Mouse (Mus musculus): ENCODE results near the gene Ranbp3l. TPM values are rescaled to one million over a fixed set of nuclear protein-coding genes. Genes with fewer than 3 reads are reported as not detected.
A peak's percentile ranks its signal among the peaks of the same experiment; 100 is the strongest.

Gene Ranbp3l
- total RNA-seq (2021), result not detected
- 0.04 TPM in 1 of 2 replicates, not detected in the other for polyA plus RNA-seq (2012; rRNA removed)
- long read RNA-seq, result 0 reads

DNA sequence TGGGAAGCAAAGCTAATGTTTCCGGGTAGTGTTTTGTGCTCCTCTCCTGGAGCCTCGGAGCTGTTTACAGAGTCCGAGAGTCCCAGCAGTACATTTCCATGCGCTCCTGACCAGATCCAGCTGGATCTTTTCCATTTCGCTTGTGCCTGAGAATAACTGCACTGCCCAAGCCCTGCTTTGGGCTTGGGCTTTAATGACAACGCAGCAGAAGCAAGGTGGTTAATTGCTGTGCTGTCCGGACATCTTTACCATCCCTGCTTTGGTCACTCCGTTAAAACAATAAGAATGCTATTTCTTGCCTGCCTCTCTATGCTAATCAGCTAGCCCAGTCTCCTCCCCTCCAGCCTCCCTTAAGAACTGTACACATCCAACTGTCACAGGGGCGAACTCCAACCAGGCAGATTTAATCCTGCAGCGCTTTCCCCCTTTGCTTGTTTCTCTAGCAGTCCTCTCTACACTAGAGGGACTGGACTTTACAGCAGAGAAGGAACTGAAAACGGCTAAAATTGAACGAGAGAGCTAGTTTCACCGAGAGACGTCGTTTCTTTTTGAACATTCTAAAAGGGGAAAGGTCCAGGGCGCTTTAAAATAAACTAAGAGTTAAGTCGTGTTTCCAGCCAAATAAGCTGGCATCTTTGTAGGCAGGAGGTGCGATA, at the start of gene Ranbp3l:
Gene Ranbp3l, plus strand, starts transcription at position 377 of the 656 bp plus-strand sequence.
- Histone ChIP-seq H3K79me2 (replicated peaks; ENCODE audit: control insufficient read depth, insufficient read depth, low read length) (no peaks in the 10 kb centered on the region), H3K9ac (ENCODE audit: low read depth, low read length) (no peak within 1 kb of the TSS), H3K4me3 (no peak within 1 kb of the TSS), H3K27me3 (ENCODE audit: control insufficient read depth, insufficient read depth, low read length) (no peaks in the 10 kb centered on the region), H3K36me3 (ENCODE audit: control insufficient read depth, insufficient read depth, low read length) (no peaks in the 10 kb centered on the region), H3K27ac (no peak within 1 kb of the TSS), H3K4me1 (ENCODE audit: control insufficient read depth, insufficient read depth, low read length) (no peaks in the 10 kb centered on the region)
- TF ChIP-seq CTCF (IDR thresholded peaks at IDR 0.05) (no peak), POLR2A (IDR thresholded peaks at IDR 0.05; ENCODE audit: insufficient read depth, low read depth, low read length) (no peak), EP300 (IDR thresholded peaks at IDR 0.05; ENCODE audit: insufficient read depth, low read depth, low read length) (no peak)
- 54% methylated on average over 18 of the region's 18 CpGs for WGBS
- intact Hi-C loops (cut with DNase I), result no loop called here
- DNase-seq, result peak in 1 of 2 experiments; percentile 19

DNA sequence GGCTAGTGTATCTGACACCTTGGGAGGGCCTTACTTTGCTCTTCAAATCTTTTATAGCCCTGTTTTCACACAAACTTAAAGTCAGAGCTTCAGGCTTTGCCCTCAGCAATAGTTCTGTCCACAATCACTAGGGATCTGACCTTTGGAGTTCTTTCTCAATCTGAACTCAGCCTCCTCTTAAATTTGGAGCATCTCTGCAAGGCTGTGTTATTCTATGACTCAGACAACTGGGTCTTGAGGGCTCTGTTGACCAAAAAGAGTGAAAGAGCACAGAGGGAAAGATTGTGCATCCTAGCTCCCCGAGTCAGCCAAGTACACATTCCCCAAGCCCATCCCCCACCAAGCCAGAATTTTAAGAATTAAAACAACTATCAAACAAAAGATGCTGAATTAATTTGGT, 37.7 kb upstream of the Ranbp3l start:
- Histone ChIP-seq H3K9ac (ENCODE audit: low read depth, low read length) (no peak overlapping the region), H3K27me3 (ENCODE audit: control insufficient read depth, insufficient read depth, low read length) (no peaks in the 10 kb centered on the region), H3K36me3 (ENCODE audit: control insufficient read depth, insufficient read depth, low read length) (no peaks in the 10 kb centered on the region), H3K27ac (no peak overlapping the region), H3K4me3 (no peak overlapping the region), H3K4me1 (ENCODE audit: control insufficient read depth, insufficient read depth, low read length) (no peaks in the 10 kb centered on the region), H3K79me2 (replicated peaks; ENCODE audit: control insufficient read depth, insufficient read depth, low read length) (no peaks in the 10 kb centered on the region)
- DNase-seq, result no peak
- intact Hi-C loops (cut with DNase I), result no loop called here
- no peak for TF ChIP-seq EP300 (IDR thresholded peaks at IDR 0.05; ENCODE audit: insufficient read depth, low read depth, low read length)
- TF ChIP-seq CTCF (IDR thresholded peaks at IDR 0.05), result no peak
- TF ChIP-seq POLR2A (IDR thresholded peaks at IDR 0.05; ENCODE audit: insufficient read depth, low read depth, low read length), result no peak
- 71% methylated on average over 1 of the region's 1 CpGs for WGBS

DNA sequence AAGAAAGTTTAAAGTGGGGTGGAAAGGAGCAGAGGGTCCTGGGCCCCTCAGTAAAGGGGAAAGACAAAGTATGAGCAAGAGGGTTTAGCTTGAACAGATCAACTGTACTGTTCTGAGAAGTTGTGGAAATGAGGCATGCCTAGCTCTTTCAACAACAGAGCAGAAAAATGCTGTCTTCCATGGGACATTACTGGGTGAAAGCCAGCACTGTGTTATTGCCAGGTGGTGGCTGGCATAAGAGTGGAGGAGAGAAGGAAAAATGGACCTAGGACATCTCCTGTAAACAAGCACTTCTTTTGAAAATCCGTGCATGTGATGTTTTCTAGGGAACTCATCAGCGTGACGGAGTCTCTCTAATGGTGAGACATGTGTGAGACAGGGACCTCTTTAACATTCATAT, 30.8 kb upstream of the Ranbp3l start:
- no peak for TF ChIP-seq EP300 (IDR thresholded peaks at IDR 0.05; ENCODE audit: insufficient read depth, low read depth, low read length)
- no peak for TF ChIP-seq POLR2A (IDR thresholded peaks at IDR 0.05; ENCODE audit: insufficient read depth, low read depth, low read length)
- TF ChIP-seq CTCF (IDR thresholded peaks at IDR 0.05), result no peak
- 89% methylated on average over 3 of the region's 3 CpGs for WGBS
- Histone ChIP-seq H3K36me3 (ENCODE audit: control insufficient read depth, insufficient read depth, low read length) (no peaks in the 10 kb centered on the region), H3K4me3 (no peak overlapping the region), H3K27me3 (ENCODE audit: control insufficient read depth, insufficient read depth, low read length) (no peaks in the 10 kb centered on the region), H3K79me2 (replicated peaks; ENCODE audit: control insufficient read depth, insufficient read depth, low read length) (no peaks in the 10 kb centered on the region), H3K27ac (no peak overlapping the region), H3K4me1 (ENCODE audit: control insufficient read depth, insufficient read depth, low read length) (no peaks in the 10 kb centered on the region), H3K9ac (ENCODE audit: low read depth, low read length) (no peak overlapping the region)
- no peak for DNase-seq
- intact Hi-C loops (cut with DNase I), result no loop called here

DNA sequence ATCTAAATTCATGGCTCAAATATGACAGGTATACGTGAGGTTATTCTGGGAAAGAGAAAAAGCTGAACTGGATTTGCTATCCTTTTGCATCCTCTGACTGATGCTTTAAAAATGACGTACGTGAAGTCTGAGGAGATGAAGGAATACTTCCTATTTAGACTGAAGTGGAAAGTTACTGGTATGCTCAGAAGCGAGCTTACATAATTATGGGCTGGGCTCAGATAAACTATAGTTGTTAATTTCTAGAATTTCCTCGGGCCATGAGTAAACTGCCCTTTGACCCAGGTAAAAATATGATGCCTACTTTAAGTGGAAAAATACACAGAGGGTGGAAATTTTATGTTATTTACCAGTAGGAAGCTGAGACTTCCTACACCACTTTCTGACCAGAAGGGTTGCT, 26.9 kb upstream of the Ranbp3l start:
- Histone ChIP-seq H3K4me1 (ENCODE audit: control insufficient read depth, insufficient read depth, low read length) (no peaks in the 10 kb centered on the region), H3K79me2 (replicated peaks; ENCODE audit: control insufficient read depth, insufficient read depth, low read length) (no peaks in the 10 kb centered on the region), H3K4me3 (no peak overlapping the region), H3K27ac (no peak overlapping the region), H3K9ac (ENCODE audit: low read depth, low read length) (no peak overlapping the region), H3K36me3 (ENCODE audit: control insufficient read depth, insufficient read depth, low read length) (no peaks in the 10 kb centered on the region), H3K27me3 (ENCODE audit: control insufficient read depth, insufficient read depth, low read length) (no peaks in the 10 kb centered on the region)
- 74% methylated on average over 5 of the region's 5 CpGs for WGBS
- TF ChIP-seq CTCF (IDR thresholded peaks at IDR 0.05), result no peak
- no peak for TF ChIP-seq POLR2A (IDR thresholded peaks at IDR 0.05; ENCODE audit: insufficient read depth, low read depth, low read length)
- no peak for TF ChIP-seq EP300 (IDR thresholded peaks at IDR 0.05; ENCODE audit: insufficient read depth, low read depth, low read length)
- intact Hi-C loops (cut with DNase I), result no loop called here
- DNase-seq, result no peak

DNA sequence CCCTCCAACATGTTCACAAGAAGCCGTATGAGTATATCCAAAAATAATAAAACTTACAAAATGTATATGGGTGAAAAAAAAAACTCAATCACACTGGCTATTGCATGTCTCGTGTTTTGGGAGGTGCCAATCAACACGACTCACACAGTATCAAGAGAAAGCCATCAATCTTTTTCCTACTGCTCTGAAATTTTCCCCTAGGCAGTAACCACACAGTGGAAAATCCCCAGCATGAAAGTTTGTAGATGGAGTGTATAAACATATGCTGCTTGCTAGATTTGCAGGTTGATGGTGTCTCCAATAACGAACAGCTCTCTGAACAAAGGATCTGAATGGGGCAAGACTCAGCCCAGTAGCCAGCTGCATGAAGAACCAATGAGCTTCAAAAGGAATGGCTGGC, 16.9 kb upstream of the Ranbp3l start:
- 61% methylated on average over 4 of the region's 4 CpGs for WGBS
- no peak overlapping the region for H3K9ac ChIP-seq (ENCODE audit: low read depth, low read length)
- no peaks in the 10 kb centered on the region for H3K36me3 ChIP-seq (ENCODE audit: control insufficient read depth, insufficient read depth, low read length)
- H3K4me3 ChIP-seq, result no peak overlapping the region
- TF ChIP-seq EP300 (IDR thresholded peaks at IDR 0.05; ENCODE audit: insufficient read depth, low read depth, low read length), result no peak
- no peak for TF ChIP-seq POLR2A (IDR thresholded peaks at IDR 0.05; ENCODE audit: insufficient read depth, low read depth, low read length)
- no peak for TF ChIP-seq CTCF (IDR thresholded peaks at IDR 0.05)
- no peak overlapping the region for H3K27ac ChIP-seq
- no peaks in the 10 kb centered on the region for H3K79me2 ChIP-seq (replicated peaks; ENCODE audit: control insufficient read depth, insufficient read depth, low read length)
- intact Hi-C loops (cut with DNase I), result no loop called here
- DNase-seq, result no peak
- no peaks in the 10 kb centered on the region for H3K4me1 ChIP-seq (ENCODE audit: control insufficient read depth, insufficient read depth, low read length)
- no peaks in the 10 kb centered on the region; the same call in 1 of the 2 replicates for H3K27me3 ChIP-seq (ENCODE audit: control insufficient read depth, insufficient read depth, low read length)

DNA sequence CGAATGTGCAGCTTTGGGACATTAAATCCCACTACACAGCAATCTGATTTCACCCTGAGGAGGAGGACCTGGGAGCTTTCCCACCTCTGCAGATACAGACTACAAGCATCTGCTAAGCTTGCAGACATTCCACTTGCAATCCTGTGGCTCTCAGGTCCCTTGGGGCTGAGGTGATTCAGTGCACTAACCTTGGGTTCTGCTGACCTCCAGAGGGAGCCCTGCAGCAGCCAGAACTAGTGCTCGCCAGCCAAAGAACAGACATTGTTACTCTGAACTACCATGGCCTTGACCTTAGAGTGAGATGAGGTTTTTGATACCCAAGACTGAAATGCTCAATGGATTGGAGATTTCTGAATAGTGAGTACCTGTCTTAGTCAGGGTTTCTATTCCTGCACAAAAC, 4.4 kb upstream of the Ranbp3l start:
- 58% methylated on average over 2 of the region's 2 CpGs for WGBS
- DNase-seq, result no peak

More for the DNA sequence above, 4.4 kb upstream of the Ranbp3l start:
- Histone ChIP-seq H3K4me1 (ENCODE audit: control insufficient read depth, insufficient read depth, low read length) (no peaks in the 10 kb centered on the region), H3K27me3 (ENCODE audit: control insufficient read depth, insufficient read depth, low read length) (no peaks in the 10 kb centered on the region), H3K79me2 (replicated peaks; ENCODE audit: control insufficient read depth, insufficient read depth, low read length) (no peaks in the 10 kb centered on the region), H3K9ac (ENCODE audit: low read depth, low read length) (no peak overlapping the region), H3K36me3 (ENCODE audit: control insufficient read depth, insufficient read depth, low read length) (no peaks in the 10 kb centered on the region), H3K4me3 (no peak overlapping the region), H3K27ac (no peak overlapping the region)
- intact Hi-C loops (cut with DNase I), result no loop called here
- TF ChIP-seq POLR2A (IDR thresholded peaks at IDR 0.05; ENCODE audit: insufficient read depth, low read depth, low read length) (no peak), CTCF (IDR thresholded peaks at IDR 0.05) (peak; percentile 21; the same call in 1 of the 2 replicates)

All from heart, adult 2 months (tissue).